Mouse (Mus musculus): ENCODE data around the gene Ints2. TPM values are rescaled to one million over a fixed set of nuclear protein-coding genes. Genes with fewer than 3 reads are reported as not detected.
"Not testable (repeated sequence)": the region's sequence is repeated elsewhere in the genome, so short reads cannot be mapped to it uniquely, and the experiment has no call there.

The Ints2 gene
- polyA plus RNA-seq (2012; rRNA removed) = 1.4 and 1.9 TPM in 2 replicates

GRCm38 (mm10) chr11:86257460-86258076 lies at the start of gene Ints2:
TSS of gene Ints2 (minus strand) at chr11:86257575.
- no peaks in the 10 kb centered on the region for H3K27me3 ChIP-seq (ENCODE audit: control insufficient read depth, insufficient read depth, low read length)
- WGBS = 3% methylated on average over 32 of the region's 32 CpGs
- no peak within 1 kb of the TSS for H3K27ac ChIP-seq (ENCODE audit: insufficient read depth, low read depth, low read length)
- no peaks in the 10 kb centered on the region; the same call in 1 of the 2 replicates for H3K4me1 ChIP-seq (ENCODE audit: control insufficient read depth, insufficient read depth, insufficient read length, low read length)
- peak within 1 kb of the TSS; percentile 91 for H3K4me3 ChIP-seq (ENCODE audit: low read depth, low read length)
- TF ChIP-seq POLR2A (IDR thresholded peaks at IDR 0.05; ENCODE audit: low read depth, low read length) (no peak), CTCF (IDR thresholded peaks at IDR 0.05; ENCODE audit: extremely low read depth, insufficient read length, insufficient replicate concordance, low read depth, low read length) (no peak)
- H3K36me3 ChIP-seq (ENCODE audit: control insufficient read depth, insufficient read depth, low read length) = peaks cover 2% of the 10 kb centered on the region

DNA sequence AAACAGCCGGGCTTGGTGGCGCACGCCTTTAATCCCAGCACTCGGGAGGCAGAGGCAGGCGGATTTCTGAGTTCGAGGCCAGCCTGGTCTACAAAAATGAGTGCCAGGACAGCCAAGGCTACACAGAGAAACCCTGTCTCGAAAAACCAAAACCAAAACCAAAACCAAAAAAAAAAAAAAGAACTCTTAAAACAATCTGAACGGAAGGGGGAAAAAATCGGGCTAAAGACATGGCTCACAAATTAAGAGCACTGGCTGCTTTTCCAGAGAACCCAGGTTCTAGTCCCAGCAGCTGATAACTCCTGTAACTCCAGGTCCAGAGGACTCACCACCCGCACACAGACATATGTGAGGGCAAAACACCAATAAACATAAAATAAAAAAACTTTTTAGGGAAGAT lies 34.8 kb upstream of the Ints2 start:
- WGBS = 80% methylated on average over 10 of the region's 10 CpGs
- not testable (repeated sequence) for H3K4me1 ChIP-seq (ENCODE audit: control insufficient read depth, insufficient read depth, insufficient read length, low read length); H3K4me3 ChIP-seq (ENCODE audit: low read depth, low read length); H3K27ac ChIP-seq (ENCODE audit: insufficient read depth, low read depth, low read length); H3K27me3 ChIP-seq (ENCODE audit: control insufficient read depth, insufficient read depth, low read length)
- H3K36me3 ChIP-seq (ENCODE audit: control insufficient read depth, insufficient read depth, low read length) = peaks cover 36% of the 10 kb centered on the region

- H3K36me3 ChIP-seq (ENCODE audit: control insufficient read depth, insufficient read depth, low read length) = peaks cover 33% of the 10 kb centered on the region
- TF ChIP-seq POLR2A (IDR thresholded peaks at IDR 0.05; ENCODE audit: low read depth, low read length) (no peak), CTCF (IDR thresholded peaks at IDR 0.05; ENCODE audit: extremely low read depth, insufficient read length, insufficient replicate concordance, low read depth, low read length) (no peak)
- H3K27me3 ChIP-seq (ENCODE audit: control insufficient read depth, insufficient read depth, low read length) = no peaks in the 10 kb centered on the region
- 89% methylated on average over 6 of the region's 6 CpGs for WGBS
- H3K27ac ChIP-seq (ENCODE audit: insufficient read depth, low read depth, low read length) = no peak overlapping the region
- no peaks in the 10 kb centered on the region for H3K4me1 ChIP-seq (ENCODE audit: control insufficient read depth, insufficient read depth, insufficient read length, low read length)
- no peak overlapping the region for H3K4me3 ChIP-seq (ENCODE audit: low read depth, low read length)
These were observed 34.3 kb upstream of the Ints2 start for GRCm38 (mm10) chr11:86291714-86292113.

GRCm38 (mm10) chr11:86285729-86286128 lies 28.4 kb upstream of the Ints2 start:
- H3K4me3 ChIP-seq (ENCODE audit: low read depth, low read length) = no peak overlapping the region
- no peak overlapping the region for H3K27ac ChIP-seq (ENCODE audit: insufficient read depth, low read depth, low read length)
- H3K36me3 ChIP-seq (ENCODE audit: control insufficient read depth, insufficient read depth, low read length) = peaks cover 60% of the 10 kb centered on the region
- 82% methylated on average over 8 of the region's 8 CpGs for WGBS
- H3K27me3 ChIP-seq (ENCODE audit: control insufficient read depth, insufficient read depth, low read length) = no peaks in the 10 kb centered on the region
- no peaks in the 10 kb centered on the region for H3K4me1 ChIP-seq (ENCODE audit: control insufficient read depth, insufficient read depth, insufficient read length, low read length)
- TF ChIP-seq POLR2A (IDR thresholded peaks at IDR 0.05; ENCODE audit: low read depth, low read length) = no peak
- TF ChIP-seq CTCF (IDR thresholded peaks at IDR 0.05; ENCODE audit: extremely low read depth, insufficient read length, insufficient replicate concordance, low read depth, low read length) = no peak

DNA sequence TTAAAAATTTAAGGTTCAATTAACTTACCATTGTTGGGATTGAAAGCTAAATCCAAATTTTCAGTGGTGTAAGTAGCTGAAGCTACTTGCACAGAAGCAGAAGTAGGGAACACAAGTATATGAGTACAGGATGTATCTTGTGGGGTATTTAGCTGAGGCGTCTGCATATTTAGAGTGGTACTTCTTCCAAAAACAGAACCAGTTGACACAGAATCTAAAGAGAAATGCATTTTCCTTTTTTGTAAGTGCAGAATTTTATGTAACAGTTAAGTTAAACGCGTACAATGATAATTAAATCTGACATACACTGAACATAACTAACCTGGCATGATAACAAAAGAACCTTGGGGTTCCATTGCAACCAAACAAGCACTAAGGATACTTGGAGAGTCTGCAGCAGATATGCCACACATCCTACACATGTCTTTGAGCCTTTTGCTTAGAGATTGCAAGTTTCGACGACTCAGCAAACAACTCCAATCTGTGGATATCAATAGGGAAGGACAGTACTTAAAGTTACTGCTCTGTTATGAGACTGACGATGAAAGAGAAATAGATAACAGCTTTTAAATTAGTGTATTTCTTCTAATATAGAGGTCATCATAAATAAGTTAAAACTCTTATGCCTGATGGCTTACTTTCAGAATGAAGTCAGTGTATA lies 21.2 kb upstream of the Ints2 start:
- TF ChIP-seq CTCF (IDR thresholded peaks at IDR 0.05; ENCODE audit: extremely low read depth, insufficient read length, insufficient replicate concordance, low read depth, low read length) (no peak), POLR2A (IDR thresholded peaks at IDR 0.05; ENCODE audit: low read depth, low read length) (no peak)
- no peak overlapping the region for H3K4me3 ChIP-seq (ENCODE audit: low read depth, low read length)
- WGBS = 95% methylated on average over 6 of the region's 6 CpGs
- H3K27me3 ChIP-seq (ENCODE audit: control insufficient read depth, insufficient read depth, low read length) = no peaks in the 10 kb centered on the region
- H3K4me1 ChIP-seq (ENCODE audit: control insufficient read depth, insufficient read depth, insufficient read length, low read length) = no peaks in the 10 kb centered on the region
- H3K27ac ChIP-seq (ENCODE audit: insufficient read depth, low read depth, low read length) = no peak overlapping the region
- peaks cover 56% of the 10 kb centered on the region for H3K36me3 ChIP-seq (ENCODE audit: control insufficient read depth, insufficient read depth, low read length)

GRCm38 (mm10) chr11:86257054-86257453 lies 321 bp downstream of the Ints2 start:
- Histone ChIP-seq H3K4me3 (ENCODE audit: low read depth, low read length) (peak overlapping the region; percentile 91), H3K4me1 (ENCODE audit: control insufficient read depth, insufficient read depth, insufficient read length, low read length) (no peaks in the 10 kb centered on the region; the same call in 1 of the 2 replicates), H3K27me3 (ENCODE audit: control insufficient read depth, insufficient read depth, low read length) (no peaks in the 10 kb centered on the region), H3K27ac (ENCODE audit: insufficient read depth, low read depth, low read length) (no peak overlapping the region), H3K36me3 (ENCODE audit: control insufficient read depth, insufficient read depth, low read length) (peaks cover 2% of the 10 kb centered on the region)
- TF ChIP-seq CTCF (IDR thresholded peaks at IDR 0.05; ENCODE audit: extremely low read depth, insufficient read length, insufficient replicate concordance, low read depth, low read length) (no peak), POLR2A (IDR thresholded peaks at IDR 0.05; ENCODE audit: low read depth, low read length) (no peak)
- WGBS = under 1% methylated on average over 22 of the region's 22 CpGs

GRCm38 (mm10) chr11:86253342-86253741 lies 4.0 kb downstream of the Ints2 start:
- Histone ChIP-seq H3K36me3 (ENCODE audit: control insufficient read depth, insufficient read depth, low read length) (peaks cover 20% of the 10 kb centered on the region), H3K27ac (ENCODE audit: insufficient read depth, low read depth, low read length) (no peak overlapping the region), H3K27me3 (ENCODE audit: control insufficient read depth, insufficient read depth, low read length) (no peaks in the 10 kb centered on the region), H3K4me1 (ENCODE audit: control insufficient read depth, insufficient read depth, insufficient read length, low read length) (no peaks in the 10 kb centered on the region; the same call in 1 of the 2 replicates), H3K4me3 (ENCODE audit: low read depth, low read length) (no peak overlapping the region)
- no peak for TF ChIP-seq POLR2A (IDR thresholded peaks at IDR 0.05; ENCODE audit: low read depth, low read length)
- no peak for TF ChIP-seq CTCF (IDR thresholded peaks at IDR 0.05; ENCODE audit: extremely low read depth, insufficient read length, insufficient replicate concordance, low read depth, low read length)
- 22% methylated on average over 1 of the region's 1 CpGs for WGBS
